Mouse (Mus musculus) hindbrain, postnatal 0 days (tissue): ENCODE measurements around the gene Tnfrsf23. TPM values are rescaled to one million over a fixed set of nuclear protein-coding genes. Genes with fewer than 3 reads are reported as not detected.

Experiments used
- ATAC-seq: fragments of 200-750 bp; cut with Nextera tagmentation; 2 replicates; pipeline ENCODE4 v1.8.0; 2017; ENCODE audit warnings: mild to moderate bottlenecking, moderate TSS enrichment, moderate library complexity
- DNase-seq: peaks from one replicate; pipeline ENCODE4 v3.0.0-alpha.2; 2015; ENCODE audit warnings: low spot score
- H3K27ac ChIP-seq: fragments of 300-500 bp; sonication (generic); 2 replicates; pipeline ENCODE4 v1.5.1; 2014; ENCODE audit warnings: mild to moderate bottlenecking
- H3K27me3 ChIP-seq: fragments of 300-500 bp; sonication (generic); 2 replicates; pipeline ENCODE4 v1.6.1; 2014; ENCODE audit warnings: low read length, mixed read lengths; ENCODE audit not compliant: insufficient read depth
- H3K36me3 ChIP-seq: fragments of 300-500 bp; sonication (generic); 2 replicates; pipeline ENCODE4 v1.6.1; 2014; ENCODE audit warnings: low read length, mixed read lengths; ENCODE audit not compliant: insufficient read depth
- H3K4me1 ChIP-seq: fragments of 300-500 bp; sonication (generic); 2 replicates; pipeline ENCODE4 v1.6.1; 2014; ENCODE audit warnings: antibody characterized with exemption, low read length, mixed read lengths; ENCODE audit not compliant: insufficient read depth
- H3K4me2 ChIP-seq: fragments of 300-500 bp; sonication (generic); 2 replicates; pipeline ENCODE4 v1.6.1; 2014; ENCODE audit warnings: low read depth, mild to moderate bottlenecking, low read length, moderate library complexity, mixed read lengths
- H3K4me3 ChIP-seq: fragments of 300-500 bp; sonication (generic); 2 replicates; pipeline ENCODE4 v1.5.1; 2014; ENCODE audit warnings: low read length
- H3K9ac ChIP-seq: fragments of 300-500 bp; sonication (generic); replicated peaks from 2 replicates; pipeline ENCODE4 v1.6.1; 2014; ENCODE audit warnings: mild to moderate bottlenecking, low read length, moderate library complexity, mixed read lengths
- H3K9me3 ChIP-seq: fragments of 300-500 bp; sonication (generic); 2 replicates; pipeline ENCODE4 v1.6.1; 2016; ENCODE audit warnings: low read length, mixed read lengths
- CTCF ChIP-seq: IDR thresholded peaks from 2 replicates; pipeline ENCODE4 v1.5.1; 2016; ENCODE audit warnings: antibody characterized with exemption, control low read depth, low read depth
- WGBS: fragments of 180-500 bp; shearing (Covaris S2); extraction: QIAGEN DNeasy Blood & Tissue Kit; methylation state at CpG from one replicate; pipeline ENCODE4 v1.1.7; 2014; 5-methylcytosine and 5-hydroxymethylcytosine counted together
- polyA plus RNA-seq: library from polyadenylated mRNA; unstranded; fragments of >200 nt; fragmentation: Nextera tagmentation; extraction: Ambion mirVana; gene quantifications from 2 replicates; pipeline ENCODE4 v1.2.1, GENCODE M21; 2015
- total RNA-seq: library from RNA; depleted of rRNA; stranded (reverse); fragments of >200 nt; gene quantifications from 2 replicates; pipeline ENCODE4 v1.2.3, GENCODE M21; 2014

The Tnfrsf23 gene
- total and polyA plus RNA-seq, 2 experiments from 2014 or later = 0.74 to 1.5 TPM

- Histone ChIP-seq H3K9me3 (no peaks in the 10 kb centered on the region), H3K4me1 (no peaks in the 10 kb centered on the region), H3K4me3 (no peak overlapping the region), H3K27me3 (no peaks in the 10 kb centered on the region), H3K27ac (no peak overlapping the region), H3K36me3 (peaks cover 14% of the 10 kb centered on the region), H3K4me2 (no peak overlapping the region), H3K9ac (no peak overlapping the region)
- no peak for ATAC-seq
- DNase-seq = no peak
- WGBS = 82% methylated on average over 4 of the region's 4 CpGs
- TF ChIP-seq CTCF = no peak
These were observed 27.7 kb upstream of the Tnfrsf23 start for GRCm38 (mm10) chr7:143713421-143713820.

GRCm38 (mm10) chr7:143712771-143713348, 27.2 kb upstream of the Tnfrsf23 start:
- Histone ChIP-seq H3K36me3 (peaks cover 18% of the 10 kb centered on the region), H3K4me3 (no peak overlapping the region), H3K9ac (no peak overlapping the region), H3K27ac (no peak overlapping the region), H3K9me3 (no peaks in the 10 kb centered on the region), H3K4me2 (no peak overlapping the region), H3K27me3 (no peaks in the 10 kb centered on the region), H3K4me1 (no peaks in the 10 kb centered on the region)
- DNase-seq (no peak), ATAC-seq (no peak)
- no peak for TF ChIP-seq CTCF
- WGBS = 58% methylated on average over 8 of the region's 8 CpGs

- Histone ChIP-seq H3K27ac (no peak overlapping the region), H3K4me1 (no peaks in the 10 kb centered on the region), H3K27me3 (no peaks in the 10 kb centered on the region), H3K9me3 (no peaks in the 10 kb centered on the region), H3K4me3 (no peak overlapping the region), H3K4me2 (no peak overlapping the region), H3K9ac (no peak overlapping the region), H3K36me3 (peaks cover 18% of the 10 kb centered on the region)
- DNase-seq (peak; percentile 22), ATAC-seq (no peak)
- 42% methylated on average over 4 of the region's 4 CpGs for WGBS
- no peak for TF ChIP-seq CTCF
These were observed 26.4 kb upstream of the Tnfrsf23 start for GRCm38 (mm10) chr7:143712023-143712422.

GRCm38 (mm10) chr7:143711381-143711780, 25.7 kb upstream of the Tnfrsf23 start:
- 81% methylated on average over 7 of the region's 7 CpGs for WGBS
- H3K27ac ChIP-seq = no peak overlapping the region
- H3K9me3 ChIP-seq = no peaks in the 10 kb centered on the region
- H3K36me3 ChIP-seq = peaks cover 18% of the 10 kb centered on the region
- H3K27me3 ChIP-seq = no peaks in the 10 kb centered on the region
- H3K4me1 ChIP-seq = no peaks in the 10 kb centered on the region
- DNase-seq (no peak), ATAC-seq (no peak)
- no peak overlapping the region for H3K4me3 ChIP-seq
- H3K9ac ChIP-seq = no peak overlapping the region
- no peak overlapping the region for H3K4me2 ChIP-seq
- TF ChIP-seq CTCF = no peak

- no peak overlapping the region for H3K4me2 ChIP-seq
- ATAC-seq = no peak
- no peak for TF ChIP-seq CTCF
- H3K9ac ChIP-seq = no peak overlapping the region
- H3K4me3 ChIP-seq = no peak overlapping the region
- 89% methylated on average over 7 of the region's 7 CpGs for WGBS
- no peak for DNase-seq
- H3K27me3 ChIP-seq = no peaks in the 10 kb centered on the region
- no peaks in the 10 kb centered on the region for H3K9me3 ChIP-seq
- H3K27ac ChIP-seq = no peak overlapping the region
- H3K36me3 ChIP-seq = peaks cover 20% of the 10 kb centered on the region
- no peaks in the 10 kb centered on the region for H3K4me1 ChIP-seq
These were observed 23.7 kb upstream of the Tnfrsf23 start for GRCm38 (mm10) chr7:143709395-143709794.

- Histone ChIP-seq H3K4me2 (no peak overlapping the region), H3K36me3 (peaks cover 33% of the 10 kb centered on the region), H3K27me3 (no peaks in the 10 kb centered on the region), H3K4me3 (no peak overlapping the region), H3K27ac (no peak overlapping the region), H3K4me1 (no peaks in the 10 kb centered on the region), H3K9ac (no peak overlapping the region), H3K9me3 (no peaks in the 10 kb centered on the region)
- TF ChIP-seq CTCF = peak; percentile 100
- WGBS = 33% methylated on average over 7 of the region's 7 CpGs
- ATAC-seq (peak; percentile 87), DNase-seq (peak; percentile 97)
These were observed 21.2 kb upstream of the Tnfrsf23 start for GRCm38 (mm10) chr7:143706697-143707438.

- Histone ChIP-seq H3K4me2 (no peak overlapping the region), H3K9ac (no peak overlapping the region), H3K9me3 (no peaks in the 10 kb centered on the region), H3K4me3 (no peak overlapping the region), H3K27ac (no peak overlapping the region), H3K36me3 (peaks cover 37% of the 10 kb centered on the region), H3K4me1 (no peaks in the 10 kb centered on the region), H3K27me3 (no peaks in the 10 kb centered on the region)
- ATAC-seq = no peak
- peak; percentile 56 for DNase-seq
- TF ChIP-seq CTCF = peak; percentile 64
- 65% methylated on average over 2 of the region's 2 CpGs for WGBS
These were observed 10.5 kb upstream of the Tnfrsf23 start for GRCm38 (mm10) chr7:143696140-143696539.
